Comparison of ENCODE assay signal across 8 mouse cellular contexts in the genomic region with DNA sequence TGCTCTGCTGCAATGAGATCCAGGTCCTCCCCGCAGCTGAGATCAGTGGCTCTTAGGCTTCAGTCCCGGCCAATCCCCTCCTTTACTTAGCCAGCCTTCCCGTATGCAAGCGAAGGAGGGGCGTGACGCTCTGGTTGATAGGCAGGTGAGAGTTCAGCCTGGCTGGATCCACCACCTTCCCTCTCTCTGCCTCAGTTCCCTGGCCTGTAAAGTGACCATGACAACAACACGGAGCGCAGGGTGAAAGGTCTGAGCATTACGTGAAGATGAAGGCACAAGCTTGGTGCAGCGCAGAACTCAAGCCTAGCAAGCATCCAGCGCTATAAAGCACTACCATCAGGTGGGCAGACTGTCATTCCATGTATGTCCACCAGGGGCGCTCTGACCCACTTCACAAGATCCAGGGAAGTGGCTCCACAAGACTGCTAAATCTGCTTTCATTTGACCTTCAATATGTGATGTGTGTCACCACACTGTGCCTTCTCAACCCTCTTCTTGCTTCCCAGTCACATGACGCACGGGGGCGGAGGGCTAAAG. TPM values are rescaled to one million over a fixed set of nuclear protein-coding genes. Genes with fewer than 3 reads are reported as not detected.
DNase-seq lines count a peak whose midpoint lies in the region; ATAC-seq lines count a peak whose summit lies in the region.

No protein-coding gene starts in this region.

- intact Hi-C loops in gastrocnemius, postnatal 14 days (cut with DNase I; ENCODE audit: low total_unique reads): no loop called here
- intact Hi-C loops in left cerebral cortex, postnatal 14 days (cut with DNase I): loop anchor here (2.0 kb wide), 1 partner anchor 78 kb away; no protein-coding TSS in a partner anchor

- DNase-seq in adrenal gland, adult 18-20 months (ENCODE audit: low spot score in 2 of 2): peak; percentile 78 to 82
- DNase-seq in embryo, embryonic 10 days (ENCODE audit: low spot score): peak; percentile 93
- DNase-seq in gastrocnemius, postnatal 14 days: peak; percentile 69
- peak; percentile 78 to 80 for DNase-seq in left cerebral cortex, postnatal 14 days (ENCODE audit: low spot score in 2 of 2)
- DNase-seq in mesoderm, embryonic 11.5 days (ENCODE audit: low read depth, low spot score): peak; percentile 88
- peak; percentile 71 for DNase-seq in right cerebral cortex, postnatal 14 days
- peak; percentile 68 to 81 for DNase-seq in urinary bladder, postnatal 36 days (ENCODE audit: low spot score in 2 of 2)

- ATAC-seq in inflammation-experienced regulatory T-cells, adult 6 months: peak; percentile 83

RNA-seq across cellular contexts. Expression of gene Rpl11, which starts 18.0 kb away (rescaled TPM):
- total RNA-seq in adrenal gland, adult 18-20 months (2021): 100 to 1,000 TPM; 560 to 640 TPM
- total RNA-seq in gastrocnemius, postnatal 14 days (2021): 100 to 1,000 TPM; 298 to 342 TPM
- 1,000 to 10,000 TPM in 2 of 3 experiments, 100 to 1,000 TPM in 1; 855 to 1,337 (median 1,209) TPM for polyA plus RNA-seq in inflammation-experienced regulatory T-cells, adult 6 months (2017; shearing (Covaris generic))
- 100 to 1,000 TPM; 216 to 244 TPM for total RNA-seq in left cerebral cortex, postnatal 14 days (2021)

RNA-seq across cellular contexts. Expression of gene Eloa, which starts 49.7 kb away (rescaled TPM):
- 10 to 100 TPM; 41.4 to 41.7 TPM for total RNA-seq in adrenal gland, adult 18-20 months (2021)
- 10 to 100 TPM; 46.2 to 46.7 TPM for total RNA-seq in gastrocnemius, postnatal 14 days (2021)
- 10 to 100 TPM; 47.2 to 77.0 (median 56.2) TPM for polyA plus RNA-seq in inflammation-experienced regulatory T-cells, adult 6 months (2017; shearing (Covaris generic))
- total RNA-seq in left cerebral cortex, postnatal 14 days (2021): 10 to 100 TPM; 27.6 to 28.2 TPM

Comparison
In these comparisons a context has a peak if more than half of its experiments do, and no peak if none do; other contexts are left out.
1. Peak in every context shown above with its lines: DNase-seq and ATAC-seq.